Mouse (Mus musculus): Measurements from ENCODE around the gene Olfr961.

Gene Olfr961

DNA sequence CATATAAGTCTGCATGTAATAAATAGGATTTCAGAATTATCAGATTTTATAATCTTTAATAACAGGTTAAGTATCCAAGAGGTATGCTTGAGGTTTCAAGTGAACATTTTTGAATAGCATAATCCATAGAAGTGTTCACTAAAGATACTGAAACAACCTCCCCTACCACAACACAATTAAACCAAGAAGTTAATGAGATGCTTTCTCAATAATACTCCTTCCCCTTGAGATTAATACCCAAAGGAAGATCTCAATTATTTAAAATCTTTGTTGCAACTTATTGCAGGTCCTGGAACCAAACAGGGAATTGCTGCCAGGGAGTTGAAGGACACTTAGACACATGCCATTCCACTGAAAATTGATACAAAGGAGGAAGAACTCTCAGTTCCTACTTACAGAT, at the start of gene Olfr961:
Gene Olfr961, plus strand, starts transcription at position 301 of the 400 bp plus-strand sequence.
- DNase-seq (ENCODE audit: inconsistent age in 2 of 2, low spot score in 1 of 2) = no peak

DNA sequence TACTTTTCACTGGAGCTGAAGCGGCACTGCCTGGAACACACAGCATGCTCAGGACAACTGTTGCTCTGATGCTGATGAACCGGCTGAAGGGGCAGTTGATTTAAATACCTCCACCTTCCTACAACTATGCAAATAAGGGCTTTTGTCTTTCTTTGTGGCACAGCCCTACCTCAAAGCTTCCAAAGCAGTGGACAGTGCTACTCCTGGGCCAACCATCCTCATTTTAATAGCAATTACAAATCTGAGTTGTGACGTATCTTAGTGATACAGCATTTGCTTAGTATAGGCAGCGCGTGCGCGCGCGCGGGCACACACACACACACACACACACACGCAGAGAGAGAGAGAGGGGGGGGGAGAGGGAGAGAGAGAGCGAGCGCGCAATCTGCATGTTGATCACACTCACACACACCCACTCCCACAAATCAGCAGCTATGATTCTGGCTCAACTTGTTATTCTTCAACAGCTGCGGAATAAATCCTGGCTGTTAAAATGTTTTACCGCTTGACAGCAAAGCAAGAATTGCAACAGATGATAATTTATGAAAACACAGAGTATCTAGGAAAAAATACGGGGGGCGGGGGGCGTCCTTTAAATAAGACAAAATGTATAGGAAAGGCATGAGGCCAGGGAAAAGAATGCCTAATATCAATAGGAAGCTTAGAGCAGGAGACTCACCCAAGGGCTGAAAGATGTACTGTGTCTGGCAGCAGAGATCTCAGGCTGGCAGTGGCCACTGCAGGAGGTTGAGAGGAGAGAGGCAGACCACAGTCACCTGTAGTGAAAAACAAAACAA, 42.2 kb upstream of the Olfr961 start:
- DNase-seq (ENCODE audit: inconsistent age in 2 of 2, low spot score in 1 of 2) = peak in 1 of 2 experiments; percentile 26

DNA sequence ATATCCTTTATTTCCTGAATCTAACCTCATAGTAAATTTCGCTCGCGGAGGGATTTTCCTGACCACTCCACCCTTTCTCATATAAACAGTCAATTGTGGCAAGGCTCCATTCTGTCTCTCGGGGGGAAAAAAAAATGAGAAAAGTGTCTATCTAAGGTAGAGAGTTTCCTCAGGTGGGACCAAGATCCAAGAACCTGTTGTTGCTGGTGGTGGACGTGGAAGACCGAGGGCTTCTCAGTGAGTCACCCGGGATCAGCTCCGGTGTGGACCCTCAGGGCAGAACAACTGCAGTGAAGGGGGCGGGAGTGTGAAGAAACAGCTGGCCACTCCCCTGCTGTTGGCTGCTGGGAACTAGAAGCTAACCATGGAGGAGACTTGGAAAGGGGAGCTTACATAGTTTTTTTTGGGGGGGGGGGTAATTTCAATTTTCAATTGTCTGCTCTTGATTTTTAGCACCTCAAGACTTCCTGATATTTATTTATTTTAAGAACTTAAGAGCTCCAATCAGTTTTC, 41.5 kb upstream of the Olfr961 start:
- peak; percentile 7 to 33 for DNase-seq (ENCODE audit: inconsistent age in 2 of 2, low spot score in 1 of 2)

DNA sequence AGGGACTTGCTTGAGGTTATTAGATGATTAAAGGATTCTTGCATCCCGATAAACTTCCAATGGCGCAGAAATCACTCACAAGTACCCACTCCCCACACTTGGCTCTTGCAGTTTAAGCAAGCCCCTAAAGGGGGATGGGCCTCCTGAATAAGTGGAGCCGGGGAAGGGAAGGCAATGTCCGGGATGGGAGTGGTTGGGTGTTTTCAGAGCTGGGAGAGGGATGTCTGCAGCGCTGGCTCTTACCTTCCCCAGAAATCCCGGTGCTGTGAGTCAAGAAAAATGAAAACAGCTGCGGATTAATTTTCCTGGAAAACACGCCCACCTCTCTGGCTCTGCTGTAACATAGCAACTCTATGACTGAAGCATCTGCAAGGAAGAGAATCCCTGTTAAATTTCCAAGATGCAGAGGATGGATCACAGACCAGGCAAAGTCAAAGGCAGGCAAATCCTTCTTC, 40.9 kb upstream of the Olfr961 start, which contains the start of gene AW551984:
Gene AW551984, minus strand, starts transcription at position 405 of the 455 bp plus-strand sequence.
- peak in 1 of 2 experiments; percentile 29 for DNase-seq (ENCODE audit: inconsistent age in 2 of 2, low spot score in 1 of 2)

DNA sequence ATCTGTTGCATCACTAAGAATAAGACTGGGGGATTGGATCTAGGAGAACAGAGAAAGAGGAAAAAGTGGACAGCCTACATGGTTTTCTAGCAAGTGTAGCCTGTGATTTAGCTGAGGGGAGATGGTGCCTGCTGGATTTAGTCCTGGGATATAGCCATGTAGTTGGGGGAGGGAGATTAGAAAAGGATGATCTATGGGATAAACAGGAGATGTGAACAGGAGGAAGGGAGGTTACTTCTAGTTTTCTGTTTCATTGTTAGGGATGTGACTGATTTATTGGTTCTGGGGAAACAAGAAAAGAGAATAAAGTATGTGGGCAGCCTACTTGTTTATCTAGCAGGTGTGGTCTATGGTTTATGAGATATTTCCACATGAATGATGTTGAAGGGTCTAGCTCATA, 36.4 kb upstream of the Olfr961 start:
- DNase-seq (ENCODE audit: inconsistent age in 2 of 2, low spot score in 1 of 2) = no peak

DNA sequence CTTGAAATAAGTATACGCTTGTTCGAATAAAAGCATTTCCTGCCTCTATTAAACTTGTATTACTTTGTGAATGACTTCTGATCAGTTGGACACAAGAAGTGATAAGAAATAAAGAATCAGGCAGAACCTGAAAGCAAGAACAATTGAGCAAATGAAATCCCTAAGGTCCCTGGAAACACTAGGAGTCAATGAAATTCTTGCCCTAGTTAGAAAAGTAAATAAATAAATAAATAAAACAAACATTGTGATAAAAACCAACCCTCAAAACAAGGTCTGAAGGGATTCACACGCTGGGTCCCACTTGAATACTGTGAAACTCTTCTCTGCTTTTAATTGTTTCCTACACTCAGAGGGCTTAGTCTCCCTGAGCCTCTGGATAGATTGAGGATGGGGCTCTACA, 34.5 kb upstream of the Olfr961 start, which contains the start of gene Olfr148:
Gene Olfr148, plus strand, starts transcription at position 301 of the 400 bp plus-strand sequence.
- no peak for DNase-seq (ENCODE audit: inconsistent age in 2 of 2, low spot score in 1 of 2)

DNA sequence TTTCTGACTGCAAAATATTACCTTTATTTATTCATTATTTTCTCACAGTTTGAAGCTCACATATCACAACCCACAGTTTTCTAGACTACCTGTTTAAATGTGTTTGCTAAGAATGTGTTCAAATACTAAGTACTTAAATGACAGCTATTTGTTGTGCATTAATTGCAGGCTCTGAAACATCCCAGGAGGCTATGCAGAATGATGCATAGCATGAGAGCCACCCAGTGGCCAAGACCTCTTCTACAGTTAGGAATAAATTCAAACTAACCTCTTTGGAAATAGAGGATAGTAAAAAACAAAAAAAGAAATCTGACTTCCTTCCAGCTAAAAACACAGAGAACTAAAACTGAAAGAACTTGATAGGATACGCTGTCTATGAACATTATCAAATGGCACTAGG, 32.9 kb upstream of the Olfr961 start:
- peak in 1 of 2 experiments; percentile 51 for DNase-seq (ENCODE audit: inconsistent age in 2 of 2, low spot score in 1 of 2)

DNA sequence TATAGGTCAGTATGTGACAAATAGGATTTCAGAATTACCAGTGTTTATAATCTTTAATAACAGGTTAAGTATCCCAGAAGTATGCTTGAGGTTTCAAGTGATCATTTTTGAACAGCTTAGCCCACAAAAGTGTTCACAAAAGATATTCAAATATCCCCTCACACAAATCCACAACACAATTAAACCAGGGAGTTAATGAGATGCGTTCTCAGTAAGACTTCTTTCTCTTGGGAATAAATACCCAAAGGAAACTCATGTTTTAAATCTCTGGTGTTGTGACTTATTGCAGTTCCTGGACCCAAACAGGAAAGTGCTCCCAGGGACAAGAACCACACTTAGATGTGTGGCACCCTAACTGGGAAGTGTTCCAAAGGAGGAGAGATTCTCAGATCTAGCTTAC, 23.8 kb upstream of the Olfr961 start, which contains the start of gene Olfr960:
Gene Olfr960, plus strand, starts transcription at position 301 of the 400 bp plus-strand sequence.
- DNase-seq (ENCODE audit: inconsistent age in 2 of 2, low spot score in 1 of 2) = no peak

DNA sequence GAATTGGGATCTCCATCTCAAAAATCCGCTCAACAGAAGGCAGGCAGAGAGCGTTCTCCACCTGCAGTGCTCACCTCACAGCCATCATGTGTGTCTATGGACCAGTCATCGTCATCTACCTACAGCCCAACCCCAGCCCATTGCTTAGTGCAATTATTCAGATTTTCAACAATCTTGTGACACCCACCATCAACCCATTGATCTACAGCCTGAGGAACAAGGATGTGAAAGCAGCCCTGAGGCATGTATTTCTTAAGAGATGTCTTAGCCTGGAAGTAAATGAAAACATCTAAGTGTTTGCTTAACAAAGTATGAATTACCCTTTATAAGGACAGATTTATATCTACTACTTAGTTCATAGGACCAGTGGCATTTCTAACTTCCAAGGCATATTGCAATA, 21.1 kb upstream of the Olfr961 start:
- DNase-seq (ENCODE audit: inconsistent age in 2 of 2, low spot score in 1 of 2) = no peak

DNA sequence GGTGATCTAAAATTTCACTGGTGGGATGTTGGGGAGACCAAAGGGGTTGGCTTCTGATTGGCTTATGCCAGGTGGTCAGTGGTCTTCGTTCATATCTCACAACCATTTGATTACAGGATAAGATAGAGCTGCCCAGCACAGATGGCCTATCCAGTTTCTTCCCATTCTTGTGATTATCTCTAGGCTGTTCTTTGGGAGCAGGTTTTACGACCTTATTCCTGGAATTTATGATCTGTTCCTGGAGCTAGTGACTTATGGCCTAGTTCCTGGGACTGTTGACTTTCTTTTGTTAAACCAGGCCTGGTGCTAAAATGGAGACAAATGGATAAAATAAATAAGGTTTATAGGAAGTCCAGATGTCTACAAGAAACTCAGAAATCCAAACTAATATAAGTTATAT, 20.2 kb upstream of the Olfr961 start:
- no peak for DNase-seq (ENCODE audit: inconsistent age in 2 of 2, low spot score in 1 of 2)

DNA sequence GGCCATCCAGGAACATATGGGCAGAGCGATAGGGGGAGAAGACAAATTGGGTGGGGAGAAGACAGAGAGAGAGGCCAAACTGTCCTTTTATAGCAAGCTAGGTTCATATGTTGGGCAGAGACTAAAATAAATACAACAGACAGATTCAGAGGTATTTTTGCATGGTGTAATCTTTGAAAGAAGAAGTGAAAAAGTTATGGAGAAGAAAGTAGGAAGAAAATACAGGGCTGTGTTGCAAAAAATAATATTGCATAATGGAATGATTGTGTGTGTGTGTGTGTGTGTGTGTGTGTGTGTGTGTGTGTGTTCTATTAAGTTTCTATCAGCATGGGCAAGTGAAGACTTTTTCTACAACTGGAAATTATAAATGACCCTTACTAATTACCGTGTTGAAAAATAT, 15.8 kb upstream of the Olfr961 start:
- DNase-seq (ENCODE audit: inconsistent age in 2 of 2, low spot score in 1 of 2) = no peak

DNA sequence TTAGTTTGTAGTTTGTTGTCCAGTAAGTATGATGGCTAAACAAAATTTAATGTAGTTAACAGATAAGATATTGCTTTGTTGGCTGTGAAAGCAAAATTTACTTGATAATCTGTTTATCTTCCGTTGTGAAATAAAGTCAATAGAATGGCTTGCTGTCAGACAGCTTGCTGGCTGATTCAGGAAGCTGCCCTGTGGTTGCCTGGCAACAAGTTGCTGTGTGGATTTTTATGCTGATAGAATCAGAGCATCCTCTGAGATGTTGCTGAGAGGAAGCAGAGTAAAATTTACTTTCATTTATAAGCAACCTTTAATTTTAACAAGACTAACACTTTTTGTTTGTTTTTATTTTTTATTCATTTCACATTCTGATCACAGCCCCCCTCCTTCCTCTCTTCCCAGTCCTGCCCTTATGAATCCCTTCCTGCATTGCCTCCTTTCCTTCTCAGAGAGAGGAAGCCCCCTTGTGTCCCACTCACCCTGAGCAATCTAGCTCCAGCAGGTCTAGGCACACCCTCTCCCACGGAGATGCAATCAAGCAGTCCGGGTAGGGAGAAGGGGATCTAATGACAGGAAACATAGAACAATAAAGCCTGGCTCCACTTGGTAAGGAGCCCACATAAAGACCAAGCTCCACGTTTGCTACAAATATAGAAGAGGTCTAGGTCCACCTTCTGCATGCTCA, 10.8 kb upstream of the Olfr961 start:
- DNase-seq (ENCODE audit: inconsistent age in 2 of 2, low spot score in 1 of 2) = no peak

DNA sequence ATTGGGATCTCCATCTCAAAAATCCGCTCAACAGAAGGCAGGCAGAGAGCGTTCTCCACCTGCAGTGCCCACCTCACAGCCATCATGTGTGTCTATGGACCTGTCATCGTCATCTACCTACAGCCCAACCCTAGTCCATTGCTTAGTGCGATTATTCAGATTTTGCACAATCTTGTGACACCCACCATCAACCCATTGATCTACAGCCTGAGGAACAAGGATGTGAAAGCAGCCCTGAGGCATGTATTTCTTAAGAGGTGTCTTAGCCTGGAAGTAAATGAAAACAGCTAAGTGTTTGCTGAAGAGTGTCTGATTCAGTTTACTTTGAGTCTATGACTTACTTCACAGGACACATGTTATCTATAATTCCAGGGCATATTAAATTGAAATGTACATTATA, 2.5 kb downstream of the Olfr961 start:
- DNase-seq (ENCODE audit: inconsistent age in 2 of 2, low spot score in 1 of 2) = no peak

DNA sequence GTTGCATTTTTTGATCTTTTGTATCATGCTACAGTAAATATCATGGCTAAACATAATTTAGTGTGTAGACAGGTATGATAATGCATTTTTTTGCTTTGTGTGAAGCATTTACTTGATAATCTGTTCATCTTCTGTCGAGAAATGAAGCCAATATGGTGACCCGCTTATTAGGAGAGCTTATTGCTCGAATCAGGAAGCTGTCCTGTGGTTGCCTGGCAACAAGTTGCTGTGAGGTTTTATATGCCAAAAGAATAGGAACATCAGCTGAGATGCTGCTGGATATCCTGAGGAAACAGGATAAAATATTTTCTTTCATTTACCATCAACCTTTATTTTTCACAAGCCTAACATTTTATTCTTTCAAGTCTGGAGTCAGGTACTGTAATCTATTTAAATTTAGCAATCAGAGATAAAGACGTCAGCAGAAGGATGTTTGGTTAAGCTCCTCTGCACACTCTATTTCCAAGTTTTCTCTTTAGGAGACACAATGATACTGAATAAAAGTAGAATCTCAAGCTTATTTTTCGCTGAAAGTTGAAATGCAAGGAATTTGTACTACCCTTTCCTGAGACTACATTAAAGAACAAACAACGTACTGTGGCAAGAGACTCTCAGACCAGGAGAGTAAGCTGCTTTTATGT, 10.0 kb downstream of the Olfr961 start:
- DNase-seq (ENCODE audit: inconsistent age in 2 of 2, low spot score in 1 of 2) = no peak

DNA sequence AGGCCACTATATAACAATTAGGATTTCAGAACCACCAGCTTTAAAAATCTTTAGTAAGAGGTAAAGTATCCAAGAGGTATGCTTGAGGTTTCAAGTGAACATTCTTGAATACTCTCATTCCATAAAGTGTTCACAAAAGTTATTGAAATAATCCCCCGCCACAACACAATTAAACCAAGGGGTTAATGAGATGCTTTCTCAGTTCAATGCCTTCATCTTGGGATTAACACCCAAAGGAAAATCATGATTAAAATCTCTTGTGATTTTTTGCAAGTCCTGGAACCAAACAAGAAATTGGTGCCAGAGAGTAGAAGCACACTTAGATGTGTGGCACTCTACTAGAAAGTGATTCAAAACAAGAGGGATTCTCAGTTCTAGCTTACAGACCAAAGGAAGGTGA, 22.0 kb downstream of the Olfr961 start, which contains the start of gene Olfr963:
Gene Olfr963, plus strand, starts transcription at position 301 of the 400 bp plus-strand sequence.
- no peak for DNase-seq (ENCODE audit: inconsistent age in 2 of 2, low spot score in 1 of 2)

DNA sequence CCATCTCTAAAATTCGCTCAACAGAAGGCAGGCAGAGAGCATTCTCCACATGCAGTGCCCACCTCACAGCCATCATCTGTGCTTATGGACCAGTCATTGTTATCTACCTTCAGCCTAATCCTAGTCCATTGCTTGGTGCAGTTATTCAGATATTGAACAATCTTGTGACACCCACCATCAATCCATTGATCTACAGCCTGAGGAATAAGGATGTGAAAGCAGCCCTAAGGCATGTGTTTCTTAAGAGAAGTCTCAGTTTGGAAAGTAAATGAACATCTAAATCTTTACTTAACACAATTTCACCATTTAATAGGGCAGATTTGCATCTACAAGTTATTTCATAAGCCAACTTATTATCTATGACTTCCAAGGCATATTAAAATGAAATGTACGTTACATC, 24.8 kb downstream of the Olfr961 start:
- no peak for DNase-seq (ENCODE audit: inconsistent age in 2 of 2, low spot score in 1 of 2)

DNA sequence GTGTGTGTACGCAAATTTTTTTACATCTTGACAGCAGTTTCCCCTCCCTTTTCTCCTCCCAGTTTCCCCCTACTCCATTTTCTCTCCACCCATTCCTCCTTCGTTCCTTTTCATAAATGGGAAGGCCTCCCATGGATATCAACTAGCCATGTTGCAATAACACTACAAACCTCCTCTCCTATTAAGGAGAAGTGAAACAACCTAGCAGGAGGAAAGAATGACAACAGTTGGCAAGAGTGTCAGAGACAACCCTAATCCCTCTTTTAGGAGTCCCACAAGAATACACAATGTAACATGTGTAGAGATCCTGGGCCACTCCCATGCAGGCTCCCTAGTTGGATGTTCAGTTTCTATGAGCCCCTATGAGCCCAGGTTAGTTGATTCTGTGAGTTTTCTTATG, 29.9 kb downstream of the Olfr961 start:
- no peak for DNase-seq (ENCODE audit: inconsistent age in 2 of 2, low spot score in 1 of 2)

DNA sequence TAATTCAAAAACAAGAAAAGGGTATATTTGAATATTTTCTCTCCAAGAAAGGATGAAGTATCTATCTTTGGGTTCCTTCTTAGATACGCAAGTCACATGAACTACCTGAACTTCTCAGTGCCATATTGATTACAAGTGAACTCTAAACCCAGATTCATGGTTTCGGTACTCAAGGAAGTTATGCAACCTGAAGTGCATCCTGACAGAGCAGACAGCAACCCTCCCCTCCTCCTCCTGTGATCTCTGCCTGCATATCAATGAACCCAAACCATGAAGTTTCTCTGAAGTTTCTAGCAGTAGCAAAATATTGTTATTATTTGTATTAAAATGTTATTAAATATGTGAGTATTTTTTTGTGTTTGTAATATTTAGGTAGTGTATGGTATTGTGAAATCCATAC, 33.7 kb downstream of the Olfr961 start:
- no peak for DNase-seq (ENCODE audit: inconsistent age in 2 of 2, low spot score in 1 of 2)

DNA sequence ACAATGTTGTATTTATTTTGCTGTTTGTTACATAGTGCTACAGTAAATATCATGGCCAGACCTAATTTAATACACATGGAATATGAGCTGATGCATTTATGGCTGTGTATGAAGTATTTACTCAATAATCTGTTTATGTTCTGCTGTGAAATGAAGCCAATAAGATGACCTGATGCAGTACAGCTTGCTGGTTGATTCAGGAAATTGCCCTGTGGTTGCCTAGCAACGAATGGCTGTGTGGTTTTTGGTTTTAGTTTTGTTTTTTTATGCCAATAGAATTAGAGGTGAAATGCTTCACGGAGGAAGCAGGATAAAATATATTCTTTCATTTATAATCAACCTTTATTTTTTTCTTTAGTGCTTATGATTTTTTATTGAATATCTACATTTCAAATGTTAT, 34.4 kb downstream of the Olfr961 start:
- no peak for DNase-seq (ENCODE audit: inconsistent age in 2 of 2, low spot score in 1 of 2)

Data from adrenal gland, adult (tissue).